Mouse (Mus musculus) kidney, embryonic 14.5 days (tissue): ENCODE measurements at regions not wholly inside any gene's neighbourhood (a gene's known extent, or its start where the extent isn't known, plus 50 kb on each side); places are given as distances from the start of the nearest gene placed in this dataset.

Source experiments
- ATAC-seq: fragments of 200-750 bp; cut with Nextera tagmentation; 2 replicates; pipeline ENCODE4 v1.8.0; 2017; ENCODE audit warnings: moderate number of reproducible peaks, mild to moderate bottlenecking, moderate TSS enrichment, moderate library complexity; ENCODE audit not compliant: low FRiP score, low TSS enrichment
- H3K27ac ChIP-seq: fragments of 300-500 bp; sonication (generic); 2 replicates; pipeline ENCODE4 v1.5.1; 2014; ENCODE audit warnings: low read depth, mild to moderate bottlenecking, low read length, moderate library complexity, mixed read lengths
- H3K27me3 ChIP-seq: fragments of 300-500 bp; sonication (generic); 2 replicates; pipeline ENCODE4 v1.6.1; 2014; ENCODE audit warnings: mild to moderate bottlenecking, low read length; ENCODE audit not compliant: control insufficient read depth, insufficient read depth
- H3K36me3 ChIP-seq: fragments of 300-500 bp; sonication (generic); 2 replicates; pipeline ENCODE4 v1.6.1; 2014; ENCODE audit warnings: low read length, mixed read lengths; ENCODE audit not compliant: control insufficient read depth, insufficient read depth
- H3K4me1 ChIP-seq: fragments of 300-500 bp; sonication (generic); 2 replicates; pipeline ENCODE4 v1.6.1; 2014; ENCODE audit warnings: low read length, mixed read lengths; ENCODE audit not compliant: control insufficient read depth, insufficient read depth
- H3K4me2 ChIP-seq: fragments of 300-500 bp; sonication (generic); replicated peaks from 2 replicates; pipeline ENCODE4 v1.6.1; 2014; ENCODE audit warnings: low read depth, mild to moderate bottlenecking, low read length
- H3K4me3 ChIP-seq: fragments of 300-500 bp; sonication (generic); 2 replicates; pipeline ENCODE4 v1.5.1; 2014; ENCODE audit warnings: mild to moderate bottlenecking, low read length
- H3K9ac ChIP-seq: fragments of 300-500 bp; sonication (generic); 2 replicates; pipeline ENCODE4 v1.6.1; 2014; ENCODE audit warnings: low read depth, mild to moderate bottlenecking, low read length, moderate library complexity
- H3K9me3 ChIP-seq: fragments of 300-500 bp; sonication (generic); 2 replicates; pipeline ENCODE4 v1.6.1; 2016; ENCODE audit warnings: low read length; ENCODE audit not compliant: control insufficient read depth
- WGBS: fragments of 180-500 bp; shearing (Covaris S2); extraction: QIAGEN DNeasy Blood & Tissue Kit; methylation state at CpG from one replicate; pipeline ENCODE4 v1.1.7; 2014; 5-methylcytosine and 5-hydroxymethylcytosine counted together

GRCm38 (mm10) chr13:59281199-59281598, 303.8 kb downstream of the Agtpbp1 start:
- Histone ChIP-seq H3K27ac (no peak overlapping the region), H3K36me3 (no peaks in the 10 kb centered on the region), H3K9me3 (no peaks in the 10 kb centered on the region), H3K4me2 (no peak overlapping the region), H3K9ac (no peak overlapping the region), H3K4me1 (no peaks in the 10 kb centered on the region), H3K4me3 (no peak overlapping the region), H3K27me3 (no peaks in the 10 kb centered on the region)
- no peak for ATAC-seq
- WGBS = 84% methylated on average over 5 of the region's 5 CpGs

DNA sequence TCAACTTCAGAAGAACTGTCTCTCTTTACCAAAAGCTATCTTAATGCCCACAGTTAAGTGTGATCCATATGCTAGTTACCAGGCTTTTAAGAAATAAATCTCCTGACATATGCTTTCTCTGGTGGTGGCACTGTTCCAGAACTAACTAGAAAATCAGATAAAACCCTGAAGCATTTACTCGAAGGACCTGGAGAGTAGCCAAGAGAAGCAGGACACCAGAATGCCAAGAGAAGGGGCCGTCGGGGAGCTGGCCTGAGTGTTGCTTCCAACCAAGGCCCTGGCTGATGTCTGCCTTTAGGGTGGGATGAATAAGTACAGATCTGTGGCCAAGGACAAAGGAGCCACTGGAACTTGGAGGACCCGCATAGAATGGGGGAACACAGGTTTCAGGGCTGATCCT, 305.9 kb downstream of the Agtpbp1 start:
- Histone ChIP-seq H3K9ac (no peak overlapping the region), H3K9me3 (no peaks in the 10 kb centered on the region), H3K36me3 (no peaks in the 10 kb centered on the region), H3K4me2 (no peak overlapping the region), H3K4me1 (no peaks in the 10 kb centered on the region), H3K27ac (peak overlapping the region; percentile 27; the same call in 1 of the 2 replicates), H3K27me3 (no peaks in the 10 kb centered on the region), H3K4me3 (no peak overlapping the region)
- WGBS = 51% methylated on average over 4 of the region's 4 CpGs
- ATAC-seq = no peak

- no peak overlapping the region for H3K27ac ChIP-seq
- ATAC-seq = no peak
Measured at GRCm38 (mm10) chr13:59271661-59272060, 313.4 kb downstream of the Agtpbp1 start.

DNA sequence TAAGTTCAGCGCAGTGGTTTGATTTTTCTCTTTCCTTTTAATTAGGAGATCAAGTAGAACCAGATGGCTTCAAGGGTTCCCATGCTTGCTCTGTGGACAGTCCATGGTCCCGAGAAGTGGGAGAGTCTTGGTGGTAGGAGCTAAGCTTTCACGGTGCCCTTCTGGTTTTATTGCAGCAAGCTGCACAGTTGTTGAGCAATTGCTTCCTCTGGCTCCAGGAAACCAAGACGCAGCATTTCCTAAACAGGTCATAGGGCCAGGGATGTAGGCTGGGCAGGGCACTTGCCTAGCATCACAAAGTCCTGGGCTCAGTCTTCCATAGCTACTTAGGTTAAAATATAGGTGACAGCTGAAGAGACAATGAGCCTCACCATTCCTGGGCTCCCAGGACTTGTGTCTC, 318.2 kb downstream of the Agtpbp1 start:
- Histone ChIP-seq H3K4me3 (no peak overlapping the region), H3K4me2 (no peak overlapping the region), H3K27ac (no peak overlapping the region), H3K4me1 (no peaks in the 10 kb centered on the region), H3K9me3 (no peaks in the 10 kb centered on the region), H3K36me3 (no peaks in the 10 kb centered on the region), H3K27me3 (no peaks in the 10 kb centered on the region), H3K9ac (no peak overlapping the region)
- ATAC-seq = no peak
- WGBS = 46% methylated on average over 4 of the region's 4 CpGs

More at GRCm38 (mm10) chr13:59271661-59272060, 313.4 kb downstream of the Agtpbp1 start:
- Histone ChIP-seq H3K36me3 (no peaks in the 10 kb centered on the region), H3K9ac (no peak overlapping the region), H3K4me1 (no peaks in the 10 kb centered on the region), H3K4me2 (no peak overlapping the region), H3K9me3 (no peaks in the 10 kb centered on the region), H3K27me3 (no peaks in the 10 kb centered on the region), H3K4me3 (no peak overlapping the region)
- 87% methylated on average over 4 of the region's 4 CpGs for WGBS

DNA sequence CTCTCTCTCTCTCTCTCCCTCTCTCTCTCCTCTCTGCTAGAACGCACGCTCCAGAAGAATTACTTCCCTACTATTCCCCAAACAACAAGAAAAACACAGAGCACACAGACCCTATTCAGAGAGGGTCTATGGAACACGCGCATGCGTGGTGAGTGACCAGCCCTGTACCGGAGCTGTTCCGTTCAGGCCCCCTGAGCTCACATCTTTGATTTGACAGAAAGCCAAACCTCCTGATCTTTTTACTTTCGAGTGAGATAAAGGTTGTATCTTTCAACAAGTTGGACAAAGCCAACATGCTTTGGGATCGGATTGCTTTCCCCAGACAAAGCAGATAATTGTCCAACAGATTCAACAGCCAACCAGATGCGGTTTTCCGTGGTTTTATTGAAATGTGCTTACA, 320.9 kb downstream of the Agtpbp1 start:
- Histone ChIP-seq H3K4me3 (no peak overlapping the region), H3K4me2 (no peak overlapping the region), H3K4me1 (no peaks in the 10 kb centered on the region), H3K27me3 (no peaks in the 10 kb centered on the region), H3K9me3 (no peaks in the 10 kb centered on the region), H3K27ac (no peak overlapping the region), H3K36me3 (no peaks in the 10 kb centered on the region), H3K9ac (no peak overlapping the region)
- WGBS = 83% methylated on average over 11 of the region's 11 CpGs
- no peak for ATAC-seq

- H3K4me3 ChIP-seq = no peak overlapping the region
- H3K9me3 ChIP-seq = no peaks in the 10 kb centered on the region
- H3K4me2 ChIP-seq = no peak overlapping the region
- ATAC-seq = no peak
- no peaks in the 10 kb centered on the region for H3K4me1 ChIP-seq
- H3K27ac ChIP-seq = no peak overlapping the region
- H3K36me3 ChIP-seq = no peaks in the 10 kb centered on the region
- WGBS = 74% methylated on average over 3 of the region's 3 CpGs
- H3K27me3 ChIP-seq = no peaks in the 10 kb centered on the region
- no peak overlapping the region for H3K9ac ChIP-seq
Measured at GRCm38 (mm10) chr13:59261924-59262323, 323.1 kb downstream of the Agtpbp1 start.

GRCm38 (mm10) chr13:59255798-59256435, 329.1 kb downstream of the Agtpbp1 start:
- no peaks in the 10 kb centered on the region for H3K4me1 ChIP-seq
- WGBS = 78% methylated on average over 12 of the region's 12 CpGs
- H3K4me2 ChIP-seq = no peak overlapping the region
- ATAC-seq = no peak
- H3K9ac ChIP-seq = no peak overlapping the region
- H3K9me3 ChIP-seq = no peaks in the 10 kb centered on the region
- H3K4me3 ChIP-seq = no peak overlapping the region
- no peaks in the 10 kb centered on the region for H3K36me3 ChIP-seq
- H3K27ac ChIP-seq = no peak overlapping the region
- no peaks in the 10 kb centered on the region for H3K27me3 ChIP-seq

DNA sequence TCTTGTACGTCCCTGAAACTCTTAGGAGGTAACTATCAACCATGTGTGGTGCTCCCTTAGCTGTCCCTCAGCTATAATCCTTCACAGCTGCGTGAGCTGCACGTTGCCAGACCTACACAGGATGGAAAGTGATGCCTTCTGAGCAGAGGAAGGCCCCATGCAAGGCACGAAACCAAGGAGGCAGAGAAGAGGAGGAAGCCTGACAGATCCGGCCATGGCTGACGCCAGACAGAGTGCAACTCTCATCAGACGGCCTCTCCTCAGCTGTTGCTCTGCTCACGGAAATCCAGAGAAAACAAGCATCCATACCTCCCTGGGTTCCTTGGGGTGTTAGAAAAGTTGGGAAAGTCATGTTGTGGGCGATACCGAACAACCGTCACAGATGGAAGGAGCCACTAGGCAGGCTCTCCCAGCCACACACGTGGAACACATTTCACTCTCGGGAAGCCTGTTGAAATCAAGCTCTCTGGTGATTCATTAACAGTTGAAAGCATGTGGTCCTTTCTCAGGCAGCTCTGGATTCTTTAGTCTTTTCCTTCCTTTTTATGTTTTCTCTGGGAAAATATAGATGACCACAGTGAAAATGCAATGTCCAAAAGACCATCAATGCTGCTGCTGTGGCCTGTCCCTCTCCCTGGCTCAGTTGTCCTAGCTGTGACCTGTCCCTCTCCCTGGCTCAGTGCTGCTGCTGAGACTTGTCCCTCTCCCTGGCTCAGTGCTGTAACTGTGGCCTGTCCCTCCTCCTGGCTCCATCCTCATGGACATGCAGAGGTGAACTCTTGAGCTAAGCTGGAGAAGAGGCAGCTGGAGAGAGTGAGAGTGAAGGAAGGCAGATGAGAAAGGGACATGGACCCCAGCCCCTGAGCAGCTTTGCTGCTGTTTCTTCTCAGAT, 331.1 kb downstream of the Agtpbp1 start:
- WGBS = 49% methylated on average over 13 of the region's 13 CpGs
- H3K27ac ChIP-seq = no peak overlapping the region
- no peaks in the 10 kb centered on the region for H3K9me3 ChIP-seq
- no peak overlapping the region for H3K4me3 ChIP-seq
- no peaks in the 10 kb centered on the region for H3K4me1 ChIP-seq
- no peak overlapping the region for H3K9ac ChIP-seq
- no peaks in the 10 kb centered on the region for H3K36me3 ChIP-seq
- 0 out of 2 replicates have a peak, but pooled peaks have one; percentile 52 for ATAC-seq
- no peak overlapping the region for H3K4me2 ChIP-seq
- no peaks in the 10 kb centered on the region for H3K27me3 ChIP-seq
